Mouse (Mus musculus): ENCODE data around the gene Abraxas1.

DNA sequence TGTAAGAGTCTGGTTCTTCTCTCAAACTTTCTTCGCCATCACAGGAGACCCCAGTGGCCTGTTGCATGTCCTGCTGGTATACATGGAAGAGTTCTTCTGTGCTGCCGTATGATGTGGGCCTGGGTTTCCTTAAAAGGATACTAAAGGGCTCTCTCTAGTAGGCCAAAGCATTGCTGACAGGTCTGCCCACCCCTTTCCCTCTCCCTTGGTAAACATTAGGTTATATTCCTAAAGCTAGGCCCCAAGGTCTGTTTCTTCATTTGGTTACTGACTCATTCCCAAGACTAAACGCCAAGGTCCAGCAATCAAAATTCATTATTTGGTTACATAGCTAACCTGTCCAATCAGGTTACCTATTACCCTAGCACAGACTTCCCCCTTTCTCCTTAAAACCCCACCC is 11.9 kb upstream of the Abraxas1 start:
- TF ChIP-seq GATA1 (IDR thresholded peaks at IDR 0.05; ENCODE audit: borderline replicate concordance, low read length) (no peak), FLI1 (IDR thresholded peaks at IDR 0.05; ENCODE audit: low read length) (no peak)
